Mouse (Mus musculus) thymus, adult 2 months (tissue): ENCODE results near the gene Hoxd4.

ENCODE experiments used
- CTCF ChIP-seq: fragments of 200-500 bp; IDR thresholded peaks from 2 replicates; pipeline ENCODE4 v1.5.1; 2012; ENCODE audit warnings: mild to moderate bottlenecking, control low read depth, low read length, moderate library complexity, borderline replicate concordance; ENCODE audit not compliant: control insufficient read depth, poor library complexity, insufficient read depth; ENCODE audit errors: extremely low read depth
- POLR2A ChIP-seq: fragments of 200-500 bp; IDR thresholded peaks from 2 replicates; pipeline ENCODE4 v1.6.1; 2012; ENCODE audit warnings: mild to moderate bottlenecking, low read length, control low read depth, moderate library complexity; ENCODE audit not compliant: control insufficient read depth, poor library complexity, insufficient read depth; ENCODE audit errors: extremely low read depth

GRCm38 (mm10) chr2:74750731-74751250 lies 39.1 kb downstream of the Hoxd4 start:
- TF ChIP-seq CTCF (no peak), POLR2A (no peak)
